Mouse (Mus musculus) ES-E14 (cell line): ENCODE measurements around the gene Cldn15.

ENCODE experiments used
- HCFC1 ChIP-seq: IDR thresholded peaks from 2 replicates; pipeline ENCODE4 v1.6.1; 2012; ENCODE audit warnings: low read length, inconsistent platforms, borderline replicate concordance; ENCODE audit not compliant: insufficient read depth
- MAFK ChIP-seq: IDR thresholded peaks from 2 replicates; pipeline ENCODE4 v1.6.1; 2014; ENCODE audit warnings: mild to moderate bottlenecking, low read depth, low read length, inconsistent platforms; ENCODE audit not compliant: insufficient read depth

GRCm38 (mm10) chr5:136958991-136959605 lies 7.3 kb upstream of the Cldn15 start:
- TF ChIP-seq MAFK (no peak), HCFC1 (no peak)
